Mouse (Mus musculus) liver, embryonic 14.5 days (tissue): ENCODE measurements around the gene Nup205. TPM values are rescaled to one million over a fixed set of nuclear protein-coding genes. Genes with fewer than 3 reads are reported as not detected.

Experiments
- ATAC-seq: fragments of 200-750 bp; cut with Nextera tagmentation; 2 replicates; pipeline ENCODE4 v1.8.0; 2017; ENCODE audit warnings: moderate number of reproducible peaks, mild to moderate bottlenecking, moderate library complexity; ENCODE audit not compliant: insufficient read depth
- DNase-seq, 3 experiments: peaks; one replicate each; pipeline ENCODE4 v3.0.0-alpha.2; 2012 to 2013; ENCODE audit warnings: low read depth in 3 of 3, low spot score in 3 of 3
- H3K27ac ChIP-seq: fragments of 300-500 bp; sonication (generic); 2 replicates; pipeline ENCODE4 v1.5.1; 2014; ENCODE audit warnings: moderate library complexity, mild to moderate bottlenecking, control low read depth, inconsistent platforms
- H3K27me3 ChIP-seq: fragments of 300-500 bp; sonication (generic); 2 replicates; pipeline ENCODE4 v1.6.1; 2014; ENCODE audit warnings: mild to moderate bottlenecking, low read length, moderate library complexity; ENCODE audit not compliant: control insufficient read depth, insufficient read depth
- H3K36me3 ChIP-seq: fragments of 300-500 bp; sonication (generic); replicated peaks from 2 replicates; pipeline ENCODE4 v1.6.1; 2014; ENCODE audit warnings: low read depth; ENCODE audit not compliant: control insufficient read depth, insufficient read depth
- H3K4me1 ChIP-seq, 2 experiments: fragments of 200-500 bp in 1 of 2; fragments of 300-500 bp in 1 of 2; sonication (generic) in 1 of 2; replicated peaks; 2 replicates each; pipeline ENCODE4 v1.6.1; 2012 to 2014; ENCODE audit warnings: antibody characterized with exemption in 1 of 2, inconsistent platforms in 1 of 2, low read length in 1 of 2; ENCODE audit not compliant: control insufficient read depth in 2 of 2, insufficient read depth in 2 of 2
- H3K4me2 ChIP-seq: fragments of 300-500 bp; sonication (generic); 2 replicates; pipeline ENCODE4 v1.6.1; 2014; ENCODE audit warnings: low read depth, mild to moderate bottlenecking, control low read depth, moderate library complexity
- H3K4me3 ChIP-seq, 2 experiments: fragments of 200-500 bp in 1 of 2; fragments of 300-500 bp in 1 of 2; sonication (generic) in 1 of 2; 2 replicates each; pipeline ENCODE4 v1.5.1; 2012 to 2014; ENCODE audit warnings: low read depth in 2 of 2, low read length in 2 of 2, mild to moderate bottlenecking in 2 of 2, control low read depth in 1 of 2, inconsistent platforms in 1 of 2, moderate library complexity in 1 of 2; ENCODE audit not compliant: insufficient read depth in 1 of 2
- H3K9ac ChIP-seq: fragments of 300-500 bp; sonication (generic); replicated peaks from 2 replicates; pipeline ENCODE4 v1.6.1; 2014; ENCODE audit warnings: mild to moderate bottlenecking, control low read depth, moderate library complexity
- H3K9me3 ChIP-seq: fragments of 300-500 bp; sonication (generic); 2 replicates; pipeline ENCODE4 v1.6.1; 2016; ENCODE audit warnings: low read length, mixed read lengths; ENCODE audit not compliant: control insufficient read depth
- CTCF ChIP-seq: IDR thresholded peaks from 2 replicates; pipeline ENCODE4 v1.5.1; 2016; ENCODE audit warnings: antibody characterized with exemption, low read depth, control low read depth
- EP300 ChIP-seq: IDR thresholded peaks from 2 replicates; pipeline ENCODE4 v1.6.1; 2016; ENCODE audit warnings: antibody characterized with exemption, low read depth
- WGBS: fragments of 180-500 bp; shearing (Covaris S2); extraction: QIAGEN DNeasy Blood & Tissue Kit; methylation state at CpG from one replicate; pipeline ENCODE4 v1.1.7; 2014; ENCODE audit not compliant: insufficient replicate concordance; 5-methylcytosine and 5-hydroxymethylcytosine counted together
- polyA plus RNA-seq, 2 experiments: library from polyadenylated mRNA; depleted of rRNA in 1 of 2; stranded (reverse) in 1 of 2; unstranded in 1 of 2; fragments of >200 nt; fragmentation: Nextera tagmentation in 1 of 2; extraction: Ambion mirVana in 1 of 2; gene quantifications; 2 replicates each; pipeline versions ENCODE4 v1.2.1 to v1.2.3; 2012 to 2014

Nup205 gene
- polyA plus RNA-seq (2012; rRNA removed) (15.8 and 19.3 TPM in 2 replicates), polyA plus RNA-seq (2014; fragmentation: Nextera tagmentation; extraction: Ambion mirVana) (22.3 and 24.7 TPM in 2 replicates)

- peak within 1 kb of the TSS; percentile 78 for H3K27ac ChIP-seq
- H3K9me3 ChIP-seq, result no peaks in the 10 kb centered on the region
- H3K27me3 ChIP-seq, result no peaks in the 10 kb centered on the region
- TF ChIP-seq EP300 (no peak), CTCF (peak; percentile 16; the same call in 1 of the 2 replicates)
- ATAC-seq (peak; percentile 91), DNase-seq (peak; percentile 68 to 74 (median 69))
- WGBS, result 3% methylated on average over 34 of the region's 34 CpGs
- peak within 1 kb of the TSS; percentile 80 for H3K9ac ChIP-seq
- peak within 1 kb of the TSS; percentile 82 for H3K4me2 ChIP-seq
- H3K4me1 ChIP-seq, result peaks cover 2 to 6% of the 10 kb centered on the region in 2 experiments; a peak in 2 of 4 replicates
- no peaks in the 10 kb centered on the region for H3K36me3 ChIP-seq
- H3K4me3 ChIP-seq, result peak within 1 kb of the TSS; percentile 76 to 78
Measured at GRCm38 (mm10) chr6:35176979-35177649, at the start of gene Nup205. Gene Nup205 (plus strand): TSS chr6:35177421.

GRCm38 (mm10) chr6:35132806-35133205, 44.4 kb upstream of the Nup205 start:
- peak overlapping the region; percentile 85 for H3K9ac ChIP-seq
- H3K4me3 ChIP-seq, result peak overlapping the region; percentile 75 to 99
- no peaks in the 10 kb centered on the region for H3K27me3 ChIP-seq
- ATAC-seq (no peak), DNase-seq (peak in 2 of 3 experiments; percentile 9 to 23)
- peaks cover 3 to 9% of the 10 kb centered on the region in 2 experiments for H3K4me1 ChIP-seq
- H3K4me2 ChIP-seq, result peak overlapping the region; percentile 71
- H3K36me3 ChIP-seq, result no peaks in the 10 kb centered on the region
- peak overlapping the region; percentile 78 for H3K27ac ChIP-seq
- WGBS, result under 1% methylated on average over 11 of the region's 11 CpGs
- TF ChIP-seq EP300 (no peak), CTCF (no peak)
- no peaks in the 10 kb centered on the region for H3K9me3 ChIP-seq

GRCm38 (mm10) chr6:35133246-35133578, 44.0 kb upstream of the Nup205 start:
- Histone ChIP-seq H3K27me3 (no peaks in the 10 kb centered on the region), H3K36me3 (no peaks in the 10 kb centered on the region), H3K4me3 (peak overlapping the region; percentile 75 to 99), H3K9me3 (no peaks in the 10 kb centered on the region), H3K27ac (peak overlapping the region; percentile 78), H3K4me1 (peaks cover 3 to 9% of the 10 kb centered on the region in 2 experiments), H3K9ac (peak overlapping the region; percentile 85), H3K4me2 (peak overlapping the region; percentile 71)
- ATAC-seq (peak; percentile 91), DNase-seq (peak in 2 of 3 experiments; percentile 62 to 65)
- no peak for TF ChIP-seq EP300
- no peak for TF ChIP-seq CTCF
- WGBS, result under 1% methylated on average over 23 of the region's 25 CpGs

- WGBS, result under 1% methylated on average over 55 of the region's 55 CpGs
- peaks cover 3 to 9% of the 10 kb centered on the region in 2 experiments for H3K4me1 ChIP-seq
- peak; percentile 95 for ATAC-seq
- peak; percentile 93 to 95 (median 94) for DNase-seq
- no peaks in the 10 kb centered on the region for H3K36me3 ChIP-seq
- H3K9me3 ChIP-seq, result no peaks in the 10 kb centered on the region
- peak within 1 kb of the TSS; percentile 85 for H3K9ac ChIP-seq
- H3K27me3 ChIP-seq, result no peaks in the 10 kb centered on the region
- H3K27ac ChIP-seq, result peak within 1 kb of the TSS; percentile 78
- TF ChIP-seq EP300 (0 out of 2 replicates have a peak, but pooled peaks have one; percentile 20), CTCF (no peak)
- peak within 1 kb of the TSS; percentile 75 to 99 for H3K4me3 ChIP-seq
- H3K4me2 ChIP-seq, result peak within 1 kb of the TSS; percentile 96
Measured at GRCm38 (mm10) chr6:35133579-35134488, 43.4 kb upstream of the Nup205 start, which contains the start of gene Cnot4. Gene Cnot4 (minus strand): TSS chr6:35133724.

- Histone ChIP-seq H3K27me3 (no peaks in the 10 kb centered on the region), H3K27ac (no peak overlapping the region), H3K4me1 (peaks cover 3 to 9% of the 10 kb centered on the region in 2 experiments), H3K4me2 (peak overlapping the region; percentile 96), H3K36me3 (no peaks in the 10 kb centered on the region), H3K9me3 (no peaks in the 10 kb centered on the region), H3K4me3 (peak overlapping the region; percentile 75 to 95), H3K9ac (peak overlapping the region; percentile 62)
- DNase-seq, result no peak
- TF ChIP-seq EP300 (no peak), CTCF (no peak)
- WGBS, result 32% methylated on average over 2 of the region's 2 CpGs
- no peak for ATAC-seq
Measured at GRCm38 (mm10) chr6:35134844-35135243, 42.4 kb upstream of the Nup205 start.
